ENCODE assay signal across 12 mouse cellular contexts in genomic region chr19:53422358-53423308, GRCm38 (mm10). TPM values are rescaled to one million over a fixed set of nuclear protein-coding genes. Genes with fewer than 3 reads are reported as not detected.
DNase-seq lines count a peak whose midpoint lies in the region; ATAC-seq and TF ChIP-seq lines count a peak whose summit lies in the region.
"Had no signal": no experiment of that assay in that cellular context is flagged by ENCODE, and none has a peak within 500 bp of the region (broad histone marks: within the 10 kb centered on the region; RNA-seq: fewer than 3 reads in every experiment).

No protein-coding gene starts in this region.

- intact Hi-C loops in heart, postnatal 14 days (cut with DNase I): no loop called here

- H3K27ac ChIP-seq in heart, postnatal 0 days (ENCODE audit: low read depth): no peak overlapping the region; the same call in 1 of the 2 replicates
- no peak overlapping the region for H3K27ac ChIP-seq in embryonic facial prominence, embryonic 14.5 days (replicated peaks; ENCODE audit: low read depth, low read length)

- no peak for ATAC-seq in heart, postnatal 0 days (ENCODE audit: insufficient read depth, low read depth)
- ATAC-seq in embryonic facial prominence, embryonic 14.5 days (ENCODE audit: low read depth): no peak

- H3K27me3 ChIP-seq in heart, postnatal 0 days (ENCODE audit: control insufficient read depth, insufficient read depth, low read length): no peaks in the 10 kb centered on the region
- H3K27me3 ChIP-seq in embryonic facial prominence, embryonic 14.5 days (replicated peaks; ENCODE audit: control insufficient read depth, insufficient read depth, low read length): no peaks in the 10 kb centered on the region
- H3K27me3 ChIP-seq in splenic B cell, adult 2 months (ENCODE audit: control insufficient read depth, insufficient read depth, low read length, poor library complexity, severe bottlenecking): no peaks in the 10 kb centered on the region

- H3K4me2 ChIP-seq in heart, postnatal 0 days (ENCODE audit: low read depth, low read length): no peak overlapping the region
- H3K4me2 ChIP-seq in embryonic facial prominence, embryonic 14.5 days (ENCODE audit: low read depth, low read length): no peak overlapping the region

- H3K9me3 ChIP-seq in heart, postnatal 0 days (replicated peaks; ENCODE audit: control insufficient read depth, low read length): no peaks in the 10 kb centered on the region
- H3K9me3 ChIP-seq in embryonic facial prominence, embryonic 14.5 days (ENCODE audit: control insufficient read depth, low read length): no peaks in the 10 kb centered on the region

- no peak for DNase-seq in heart, postnatal 0 days (ENCODE audit: low spot score)
- DNase-seq in heart, postnatal 14 days: no peak
- peak; percentile 41 to 56 for DNase-seq in thymus, postnatal 36 days
- DNase-seq in thymus, postnatal 0 days (ENCODE audit: low spot score): no peak
- DNase-seq in embryonic facial prominence, embryonic 14.5 days (ENCODE audit: low spot score): peak; percentile 41
- peak; percentile 33 for DNase-seq in splenic B cell, adult 2 months (ENCODE audit: low read depth, low spot score)
- DNase-seq in embryo, embryonic 10.5 days (ENCODE audit: low spot score): no peak
- no peak for DNase-seq in spleen, adult 18-20 months
- DNase-seq: right cerebral cortex, postnatal 14 days had no signal

- TF ChIP-seq EP300 in heart, postnatal 0 days (IDR thresholded peaks at IDR 0.05; ENCODE audit: low read depth): no peak

- no peaks in the 10 kb centered on the region for H3K36me3 ChIP-seq in heart, postnatal 0 days (replicated peaks; ENCODE audit: control insufficient read depth, insufficient read depth, low read length)
- H3K36me3 ChIP-seq in embryonic facial prominence, embryonic 14.5 days (ENCODE audit: control insufficient read depth, insufficient read depth, low read length): no peaks in the 10 kb centered on the region
- H3K36me3 ChIP-seq in splenic B cell, adult 2 months (ENCODE audit: control insufficient read depth, insufficient read depth, low read length, poor library complexity, severe bottlenecking): no peaks in the 10 kb centered on the region

- no peak overlapping the region for H3K4me3 ChIP-seq in heart, postnatal 0 days (ENCODE audit: low read depth, low read length)
- no peak overlapping the region for H3K4me3 ChIP-seq in embryonic facial prominence, embryonic 14.5 days (ENCODE audit: low read depth, low read length)

- peak; percentile 28; the same call in 1 of the 2 replicates for TF ChIP-seq CTCF in heart, postnatal 0 days (IDR thresholded peaks at IDR 0.05; ENCODE audit: low read depth)

- WGBS in heart, postnatal 0 days: 76% methylated on average over 18 of the region's 18 CpGs
- WGBS in embryonic facial prominence, embryonic 14.5 days: 66% methylated on average over 18 of the region's 18 CpGs

- H3K9ac ChIP-seq in heart, postnatal 0 days (replicated peaks; ENCODE audit: low read depth, low read length): no peak overlapping the region
- no peak overlapping the region for H3K9ac ChIP-seq in embryonic facial prominence, embryonic 14.5 days (ENCODE audit: low read depth, low read length)

- peaks cover 11% of the 10 kb centered on the region for H3K4me1 ChIP-seq in heart, postnatal 0 days (ENCODE audit: control insufficient read depth, insufficient read depth)
- peaks cover 6% of the 10 kb centered on the region; the same call in 1 of the 2 replicates for H3K4me1 ChIP-seq in embryonic facial prominence, embryonic 14.5 days (ENCODE audit: control insufficient read depth, insufficient read depth, low read length)

RNA-seq across cellular contexts. Expression of gene Smndc1, which starts 32.3 kb away (rescaled TPM):
- 6.8 and 9.0 TPM in 2 replicates for total RNA-seq in heart, postnatal 0 days (2014; rRNA removed; ENCODE audit: low replicate concordance)
- 25.0 and 32.0 TPM in 2 replicates for polyA plus RNA-seq in heart, postnatal 0 days (2015; fragmentation: Nextera tagmentation; extraction: Ambion mirVana)
- 10 to 100 TPM; 29.7 to 31.6 TPM for total RNA-seq in heart, postnatal 14 days (2021)
- polyA plus RNA-seq in thymus, postnatal 0 days (2015; fragmentation: Nextera tagmentation; extraction: Ambion mirVana): 56.4 and 66.0 TPM in 2 replicates
- polyA plus RNA-seq in embryonic facial prominence, embryonic 14.5 days (2014; fragmentation: Nextera tagmentation; extraction: Ambion mirVana): 38.8 and 40.2 TPM in 2 replicates

RNA-seq across cellular contexts. Expression of gene Gm10197, which starts 51.1 kb away (rescaled TPM):
- not detected in 2 replicates for total RNA-seq in heart, postnatal 0 days (2014; rRNA removed; ENCODE audit: low replicate concordance)
- not detected in 2 replicates for polyA plus RNA-seq in heart, postnatal 0 days (2015; fragmentation: Nextera tagmentation; extraction: Ambion mirVana)
- total RNA-seq in heart, postnatal 14 days (2021): not detected
- 2.1 and 2.5 TPM in 2 replicates for polyA plus RNA-seq in thymus, postnatal 0 days (2015; fragmentation: Nextera tagmentation; extraction: Ambion mirVana)
- 6.4 TPM in 1 of 2 replicates, not detected in the other for polyA plus RNA-seq in embryonic facial prominence, embryonic 14.5 days (2014; fragmentation: Nextera tagmentation; extraction: Ambion mirVana)
- total RNA-seq: common myeloid progenitor, adult 5-6 weeks; left cerebral cortex, postnatal 25 days had no signal
- polyA plus RNA-seq: midbrain, embryonic 16.5 days had no signal

Comparison
In these comparisons a context has a peak if more than half of its experiments do, and no peak if none do; other contexts are left out.
1. DNase-seq: peak in thymus, postnatal 36 days (2 of 2), embryonic facial prominence, embryonic 14.5 days (single experiment) and splenic B cell, adult 2 months (single experiment); none in heart, postnatal 0 days (single experiment), heart, postnatal 14 days (0 of 2), thymus, postnatal 0 days (single experiment), embryo, embryonic 10.5 days (single experiment) and spleen, adult 18-20 months (0 of 2).